Mouse (Mus musculus): ENCODE data around the gene Orc5.

DNA sequence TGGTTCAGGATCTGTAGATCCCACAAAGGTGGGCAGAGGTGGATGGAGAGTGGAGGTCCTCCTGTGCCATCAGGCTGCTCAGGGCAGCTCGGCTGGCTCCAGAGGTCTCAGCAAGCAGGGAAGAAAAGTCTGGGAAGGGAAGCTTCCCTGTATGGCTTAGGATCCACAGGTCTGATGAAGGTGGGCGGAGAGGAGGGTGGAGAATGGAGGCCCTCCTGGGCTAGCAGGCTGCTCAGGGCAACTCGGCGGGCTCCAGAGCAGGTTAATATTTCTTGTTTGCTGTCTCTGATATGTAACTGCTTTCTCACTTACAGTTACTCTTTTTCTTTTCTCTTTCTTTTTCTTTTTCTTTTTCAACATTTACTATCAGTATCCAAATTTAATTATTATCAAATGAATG, 6.5 kb upstream of the Orc5 start:
- no peak for TF ChIP-seq CTCF (IDR thresholded peaks at IDR 0.05; ENCODE audit: control insufficient read depth, insufficient read depth, insufficient read length)
- TF ChIP-seq CEBPB (IDR thresholded peaks at IDR 0.05; ENCODE audit: low read depth), result no peak
- no peak for TF ChIP-seq USF1 (IDR thresholded peaks at IDR 0.05; ENCODE audit: low read depth)

Data from C2C12 (cell line).